Mouse (Mus musculus) lung, adult 2 months (tissue): ENCODE measurements around the gene Ntm. TPM values are rescaled to one million over a fixed set of nuclear protein-coding genes. Genes with fewer than 3 reads are reported as not detected.

Experiments used
- DNase-seq: peaks from one replicate; pipeline ENCODE4 v3.0.0; 2022
- H3K4me1 ChIP-seq: fragments of 200-500 bp; 2 replicates; pipeline ENCODE4 v1.6.1; 2011; ENCODE audit warnings: low read length; ENCODE audit not compliant: control insufficient read depth, insufficient read depth
- H3K4me3 ChIP-seq: fragments of 200-500 bp; replicated peaks from 2 replicates; pipeline ENCODE3; 2011; ENCODE audit warnings: low read depth, mild to moderate bottlenecking, control low read depth, low read length; ENCODE audit errors: extremely low read depth
- CTCF ChIP-seq: fragments of 200-500 bp; IDR thresholded peaks from 2 replicates; pipeline ENCODE4 v1.5.1; 2011; ENCODE audit warnings: mild to moderate bottlenecking, low read length, control low read depth; ENCODE audit not compliant: insufficient read depth
- POLR2A ChIP-seq: fragments of 200-500 bp; IDR thresholded peaks from 2 replicates; pipeline ENCODE4 v1.6.1; 2011; ENCODE audit warnings: low read depth, mild to moderate bottlenecking, control low read depth, low read length, borderline replicate concordance; ENCODE audit errors: extremely low read depth
- WGBS: fragments of 180-500 bp; shearing (Covaris S2); methylation state at CpG from one replicate; pipeline ENCODE4 v1.1.7; 2018; 5-methylcytosine and 5-hydroxymethylcytosine counted together
- polyA plus RNA-seq: library from polyadenylated mRNA; depleted of rRNA; stranded (reverse); fragments of >200 nt; gene quantifications from 2 replicates; pipeline ENCODE4 v1.2.3, GENCODE M21; 2012

The Ntm gene
- polyA plus RNA-seq, 1 experiment, result 1.1 TPM

- 61% methylated on average over 14 of the region's 14 CpGs for WGBS
- TF ChIP-seq POLR2A (no peak), CTCF (no peak)
Observed at GRCm38 (mm10) chr9:29653678-29654235, 309.2 kb downstream of the Ntm start.

GRCm38 (mm10) chr9:29652854-29653253 lies 310.1 kb downstream of the Ntm start:
- TF ChIP-seq POLR2A (no peak), CTCF (no peak)
- no peak for DNase-seq
- H3K4me3 ChIP-seq, result no peak overlapping the region
- 69% methylated on average over 7 of the region's 7 CpGs for WGBS
- no peaks in the 10 kb centered on the region for H3K4me1 ChIP-seq

More at GRCm38 (mm10) chr9:29653678-29654235, 309.2 kb downstream of the Ntm start:
- DNase-seq, result no peak
- no peaks in the 10 kb centered on the region for H3K4me1 ChIP-seq
- no peak overlapping the region for H3K4me3 ChIP-seq

GRCm38 (mm10) chr9:29651856-29652255 lies 311.1 kb downstream of the Ntm start:
- 65% methylated on average over 5 of the region's 5 CpGs for WGBS
- H3K4me1 ChIP-seq, result no peaks in the 10 kb centered on the region

GRCm38 (mm10) chr9:29651226-29651625 lies 311.7 kb downstream of the Ntm start:
- DNase-seq, result no peak
- WGBS, result 67% methylated on average over 4 of the region's 4 CpGs
- no peaks in the 10 kb centered on the region for H3K4me1 ChIP-seq
- TF ChIP-seq CTCF (no peak), POLR2A (no peak)
- H3K4me3 ChIP-seq, result no peak overlapping the region

More at GRCm38 (mm10) chr9:29651856-29652255, 311.1 kb downstream of the Ntm start:
- no peak for TF ChIP-seq POLR2A
- no peak for TF ChIP-seq CTCF
- H3K4me3 ChIP-seq, result no peak overlapping the region
- no peak for DNase-seq

- DNase-seq, result no peak
- TF ChIP-seq CTCF, result peak; percentile 75
- TF ChIP-seq POLR2A, result no peak
- Histone ChIP-seq H3K4me3 (no peak overlapping the region), H3K4me1 (no peaks in the 10 kb centered on the region)
- 32% methylated on average over 4 of the region's 4 CpGs for WGBS
Observed at GRCm38 (mm10) chr9:29650679-29651078, 312.3 kb downstream of the Ntm start.

- WGBS, result 70% methylated on average over 5 of the region's 5 CpGs
Observed at GRCm38 (mm10) chr9:29650266-29650665, 312.7 kb downstream of the Ntm start.

GRCm38 (mm10) chr9:29648256-29648655 lies 314.7 kb downstream of the Ntm start:
- 87% methylated on average over 5 of the region's 5 CpGs for WGBS
- H3K4me1 ChIP-seq, result no peaks in the 10 kb centered on the region
- H3K4me3 ChIP-seq, result no peak overlapping the region
- no peak for DNase-seq
- no peak for TF ChIP-seq POLR2A
- TF ChIP-seq CTCF, result no peak

More at GRCm38 (mm10) chr9:29650266-29650665, 312.7 kb downstream of the Ntm start:
- Histone ChIP-seq H3K4me3 (no peak overlapping the region), H3K4me1 (no peaks in the 10 kb centered on the region)
- TF ChIP-seq CTCF (no peak), POLR2A (no peak)
- DNase-seq, result no peak

- no peak overlapping the region for H3K4me3 ChIP-seq
- WGBS, result 58% methylated on average over 8 of the region's 8 CpGs
- H3K4me1 ChIP-seq, result no peaks in the 10 kb centered on the region
- no peak for DNase-seq
- no peak for TF ChIP-seq CTCF
Observed at GRCm38 (mm10) chr9:29647764-29648163, 315.2 kb downstream of the Ntm start.

GRCm38 (mm10) chr9:29645796-29646400 lies 317.0 kb downstream of the Ntm start:
- no peaks in the 10 kb centered on the region for H3K4me1 ChIP-seq
- no peak for TF ChIP-seq CTCF
- no peak for TF ChIP-seq POLR2A
- WGBS, result 40% methylated on average over 8 of the region's 8 CpGs

GRCm38 (mm10) chr9:29642997-29643657 lies 319.8 kb downstream of the Ntm start:
- DNase-seq, result peak; percentile 47
- WGBS, result 13% methylated on average over 11 of the region's 11 CpGs
- peak; percentile 67 for TF ChIP-seq CTCF
- TF ChIP-seq POLR2A, result no peak

More at GRCm38 (mm10) chr9:29645796-29646400, 317.0 kb downstream of the Ntm start:
- no peak for DNase-seq
- H3K4me3 ChIP-seq, result no peak overlapping the region

More at GRCm38 (mm10) chr9:29642997-29643657, 319.8 kb downstream of the Ntm start:
- H3K4me1 ChIP-seq, result no peaks in the 10 kb centered on the region
- H3K4me3 ChIP-seq, result no peak overlapping the region
